Mouse (Mus musculus) adrenal gland, adult (tissue): ENCODE results near the gene Adgre1.

Experiments
- DNase-seq, 2 experiments: peaks; one replicate each; pipeline ENCODE4 v3.0.0; 2022 to 2023; ENCODE audit warnings: low spot score in 1 of 2; ENCODE audit not compliant: inconsistent age in 2 of 2

Gene Adgre1

GRCm38 (mm10) chr17:57358441-57358840 is at the start of gene Adgre1:
Adgre1 (plus strand) TSS chr17:57358691.
- peak in 1 of 2 experiments; percentile 28 for DNase-seq

GRCm38 (mm10) chr17:57311801-57312200 is 46.7 kb upstream of the Adgre1 start:
- no peak for DNase-seq

- peak; percentile 87 to 96 for DNase-seq
Measured at GRCm38 (mm10) chr17:57327615-57328014, 30.9 kb upstream of the Adgre1 start.

- DNase-seq, result peak in 1 of 2 experiments; percentile 39
Measured at GRCm38 (mm10) chr17:57328944-57329343, 29.5 kb upstream of the Adgre1 start.

GRCm38 (mm10) chr17:57330993-57331392 is 27.5 kb upstream of the Adgre1 start:
- no peak for DNase-seq

- DNase-seq, result no peak
Measured at GRCm38 (mm10) chr17:57332241-57332640, 26.2 kb upstream of the Adgre1 start.

GRCm38 (mm10) chr17:57334001-57334760 is 24.3 kb upstream of the Adgre1 start:
- peak; percentile 76 to 92 for DNase-seq

- DNase-seq, result peak; percentile 84 to 95
Measured at GRCm38 (mm10) chr17:57334761-57335150, 23.7 kb upstream of the Adgre1 start.

GRCm38 (mm10) chr17:57335194-57335593 is 23.3 kb upstream of the Adgre1 start:
- DNase-seq, result peak in 1 of 2 experiments; percentile 38

GRCm38 (mm10) chr17:57335673-57336303 is 22.7 kb upstream of the Adgre1 start:
- peak; percentile 85 to 95 for DNase-seq

GRCm38 (mm10) chr17:57337996-57338395 is 20.5 kb upstream of the Adgre1 start:
- peak in 1 of 2 experiments; percentile 25 for DNase-seq

GRCm38 (mm10) chr17:57339298-57339697 is 19.2 kb upstream of the Adgre1 start:
- no peak for DNase-seq

- DNase-seq, result no peak
Measured at GRCm38 (mm10) chr17:57341568-57341967, 16.9 kb upstream of the Adgre1 start.

GRCm38 (mm10) chr17:57344029-57344707 is 14.3 kb upstream of the Adgre1 start:
- DNase-seq, result no peak

GRCm38 (mm10) chr17:57347017-57347416 is 11.5 kb upstream of the Adgre1 start:
- DNase-seq, result peak in 1 of 2 experiments; percentile 26

- DNase-seq, result no peak
Measured at GRCm38 (mm10) chr17:57347781-57348180, 10.7 kb upstream of the Adgre1 start.

GRCm38 (mm10) chr17:57349067-57349466 is 9.4 kb upstream of the Adgre1 start:
- no peak for DNase-seq

GRCm38 (mm10) chr17:57350212-57350611 is 8.3 kb upstream of the Adgre1 start:
- no peak for DNase-seq

- no peak for DNase-seq
Measured at GRCm38 (mm10) chr17:57351107-57351506, 7.4 kb upstream of the Adgre1 start.

GRCm38 (mm10) chr17:57359485-57360241 is 1.2 kb downstream of the Adgre1 start:
- no peak for DNase-seq
